Mouse (Mus musculus) right cerebral cortex, adult 18-20 months (tissue): Measurements from ENCODE around the gene Wwtr1.

Experiments
- DNase-seq: peaks from one replicate; pipeline ENCODE4 v3.0.0; 2022; ENCODE audit warnings: mixed read lengths

The Wwtr1 gene

DNA sequence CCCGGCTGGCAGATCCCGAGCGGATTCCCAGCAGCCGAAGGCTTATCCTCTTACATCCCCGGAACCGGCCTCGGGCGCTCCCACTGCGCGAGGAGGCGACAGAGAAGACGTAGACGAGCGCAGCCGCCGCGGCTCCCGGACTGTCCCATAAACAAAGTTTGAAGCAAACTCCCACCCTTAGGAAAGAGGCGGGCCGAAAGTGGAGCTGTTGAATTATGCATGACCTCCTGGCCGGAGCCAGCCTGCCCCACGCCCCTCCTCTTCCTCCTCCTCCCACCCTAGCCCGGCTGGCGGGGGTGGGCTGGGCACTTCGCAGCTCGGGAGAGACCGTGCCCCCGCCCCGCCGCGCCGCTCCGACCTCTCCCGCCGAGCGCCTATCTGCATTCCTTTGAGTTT, at the start of gene Wwtr1:
TSS of gene Wwtr1 (minus strand) at position 251 of the 396 bp plus-strand sequence.
- peak; percentile 57 for DNase-seq

DNA sequence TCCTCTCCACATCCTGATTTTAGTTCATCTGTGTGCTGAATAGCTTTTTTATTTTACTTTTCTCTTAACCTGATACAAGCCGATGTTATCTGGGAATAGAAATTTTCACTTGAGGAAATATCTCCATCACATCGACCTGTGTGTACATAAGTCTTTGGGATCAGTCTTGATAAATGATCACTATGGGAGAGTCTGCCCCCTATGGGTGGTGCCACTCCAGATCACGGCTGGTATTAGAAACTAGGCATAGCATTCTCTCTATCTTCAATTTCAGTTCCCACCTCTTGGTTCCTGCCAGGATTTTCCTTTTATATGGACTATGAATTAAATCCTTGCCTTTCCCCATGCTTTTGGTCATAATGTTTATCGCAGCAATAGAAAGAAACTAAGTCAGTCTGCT, 44.0 kb upstream of the Wwtr1 start:
- peak; percentile 6 for DNase-seq

DNA sequence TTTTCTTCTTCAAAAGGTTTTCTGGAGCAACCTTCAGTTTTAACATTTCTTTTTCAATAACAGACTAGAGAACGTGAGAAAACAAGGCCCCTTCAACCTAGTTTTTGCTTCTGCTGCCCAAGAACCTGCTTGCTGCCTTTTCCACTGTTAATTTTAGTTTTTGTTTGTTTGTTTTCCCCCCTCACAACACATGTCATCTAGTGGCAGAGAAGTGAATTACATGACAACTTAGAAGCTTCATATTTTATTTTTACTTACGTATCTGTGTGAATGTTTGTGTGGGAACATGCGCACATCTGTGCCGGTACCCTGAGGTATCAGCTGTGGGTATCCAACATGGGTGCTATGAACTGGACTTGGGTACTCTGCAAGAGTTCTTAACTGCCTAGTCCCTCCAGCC, 39.9 kb upstream of the Wwtr1 start:
- DNase-seq = no peak

DNA sequence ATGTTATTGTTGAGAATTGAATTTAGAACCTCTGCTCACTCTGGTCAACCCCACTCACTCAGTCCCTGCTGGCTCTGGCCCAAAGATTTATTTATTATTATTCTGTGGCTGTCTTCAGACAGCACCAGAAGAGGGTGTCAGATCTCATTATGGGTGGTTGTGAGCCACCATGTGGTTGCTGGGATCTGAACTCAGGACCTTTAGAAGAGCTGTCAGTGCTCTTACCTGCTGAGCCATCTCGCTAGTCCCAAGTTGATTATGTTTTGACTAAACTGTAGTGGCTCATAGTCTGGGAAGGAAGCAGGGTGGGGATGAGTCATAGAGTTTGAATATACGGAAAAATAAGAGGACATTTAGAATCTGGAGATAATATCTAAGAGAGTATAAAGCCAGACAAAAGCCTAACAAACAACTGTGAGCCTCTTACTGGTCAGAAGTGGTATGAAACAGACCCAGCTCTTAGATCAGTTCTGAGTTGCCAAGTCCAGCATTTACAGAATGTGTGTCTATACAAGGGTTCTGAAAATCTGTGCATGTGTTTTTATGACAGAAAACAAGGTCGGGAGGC, 36.8 kb upstream of the Wwtr1 start:
- no peak for DNase-seq

DNA sequence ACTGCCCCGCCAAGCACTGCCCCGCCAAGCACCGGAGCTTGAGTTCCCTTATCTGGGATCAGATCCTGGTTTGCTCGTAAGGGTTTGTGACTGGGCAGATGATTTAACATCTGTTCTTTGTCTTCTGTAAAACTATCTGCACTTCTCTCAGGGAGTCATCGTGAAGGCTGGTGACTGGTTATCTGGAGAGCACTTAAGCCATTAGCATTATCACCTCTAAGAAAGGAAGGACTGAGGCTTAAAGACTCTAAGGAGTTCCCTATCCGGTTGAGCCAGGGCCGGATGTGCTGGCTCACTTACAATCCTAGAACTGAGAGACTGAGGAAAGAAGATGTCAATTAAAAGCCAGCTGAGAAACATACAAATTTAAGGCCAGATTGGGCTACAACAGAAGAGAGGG, 36.1 kb upstream of the Wwtr1 start:
- DNase-seq = no peak

DNA sequence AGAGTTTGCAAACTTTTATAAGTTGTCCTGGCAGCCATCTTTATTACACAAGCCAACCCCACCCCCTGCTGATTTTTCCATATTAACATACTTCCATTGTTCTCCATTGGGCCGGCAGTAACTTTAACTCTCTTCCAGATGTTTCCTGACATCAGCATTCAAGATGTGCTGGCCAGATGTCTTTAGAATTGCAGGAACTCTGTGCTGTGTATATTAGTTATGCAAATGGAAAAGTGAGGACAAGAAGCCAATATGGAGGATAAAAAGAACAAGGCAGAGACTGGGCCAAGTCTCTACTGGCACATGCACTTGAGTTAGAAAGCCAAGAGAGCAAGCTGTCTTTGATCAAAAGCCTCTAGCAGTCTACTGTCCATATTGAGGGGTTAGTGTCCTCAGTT, 28.9 kb upstream of the Wwtr1 start:
- DNase-seq = no peak

DNA sequence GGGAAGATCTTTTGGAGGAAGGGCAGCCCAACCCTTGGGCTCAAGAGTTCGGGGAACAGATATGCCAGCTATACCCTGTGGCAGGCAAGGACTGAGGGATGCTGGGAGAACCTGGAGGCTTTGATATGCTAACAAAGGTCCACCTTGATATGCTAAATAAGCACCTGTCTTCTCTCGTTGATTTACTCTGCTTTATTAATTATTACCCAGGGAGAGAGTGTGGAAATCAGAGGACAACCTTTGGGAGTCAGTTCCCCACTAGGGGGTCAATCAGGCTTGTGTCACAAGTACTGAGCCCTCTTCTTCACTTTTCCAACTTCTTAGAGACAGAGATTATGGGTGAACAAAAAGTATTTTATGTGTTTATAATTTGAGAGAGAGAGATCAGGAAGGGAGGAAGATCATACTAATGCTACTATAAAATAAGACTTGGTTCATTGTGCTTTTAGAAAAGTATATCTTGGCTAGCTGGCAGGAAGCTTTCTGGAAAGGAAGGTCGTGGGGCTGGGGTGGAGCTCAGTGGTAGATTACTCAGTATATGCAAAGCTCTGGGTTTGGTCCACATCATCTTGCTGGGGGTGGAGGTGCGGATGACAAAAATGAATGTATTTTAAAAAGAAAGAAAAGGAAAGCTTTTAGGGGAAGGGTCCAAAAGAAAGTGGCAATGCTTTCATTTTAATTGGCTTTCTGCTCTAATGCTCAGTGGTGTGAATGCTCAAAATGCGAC, 28.3 kb upstream of the Wwtr1 start:
- no peak for DNase-seq

DNA sequence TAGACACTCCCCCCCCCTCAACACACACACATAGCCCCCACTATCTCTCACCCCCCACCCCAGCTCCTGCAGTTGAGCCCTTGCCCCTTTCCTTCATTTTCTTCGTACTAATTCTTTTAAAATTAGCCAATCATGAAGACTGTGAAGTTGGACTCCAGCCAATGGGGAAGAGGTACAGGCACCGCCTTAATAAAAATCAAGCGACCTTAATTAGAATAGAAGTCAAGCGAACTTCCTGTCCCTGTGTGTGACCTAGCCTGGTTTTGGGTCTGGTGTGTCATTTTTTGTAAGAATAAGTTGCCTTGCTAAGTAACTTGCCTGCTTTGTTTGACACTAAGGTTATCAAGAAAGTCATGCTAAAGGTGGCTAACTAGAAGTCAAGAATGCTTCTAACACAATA, 26.9 kb upstream of the Wwtr1 start:
- DNase-seq = no peak

DNA sequence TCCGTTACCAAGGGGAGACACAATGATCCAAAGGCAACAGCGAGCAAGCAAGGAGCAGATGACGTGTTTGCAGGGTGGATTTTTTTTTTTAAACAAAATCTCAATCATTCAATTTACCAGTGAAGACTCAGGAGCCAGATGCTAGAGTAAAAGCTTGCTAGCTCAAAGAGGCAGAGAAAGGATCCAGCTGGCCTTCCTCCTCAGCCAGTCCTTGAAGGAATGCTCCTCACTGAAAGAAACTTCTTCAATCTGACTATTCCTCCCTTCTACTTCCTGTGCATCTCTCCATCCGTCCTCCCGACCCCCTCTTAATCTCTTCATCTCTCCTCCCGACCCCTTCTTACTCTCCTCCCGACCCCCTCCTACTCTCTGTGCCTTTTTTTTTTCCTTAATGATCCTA, 20.9 kb upstream of the Wwtr1 start:
- no peak for DNase-seq

DNA sequence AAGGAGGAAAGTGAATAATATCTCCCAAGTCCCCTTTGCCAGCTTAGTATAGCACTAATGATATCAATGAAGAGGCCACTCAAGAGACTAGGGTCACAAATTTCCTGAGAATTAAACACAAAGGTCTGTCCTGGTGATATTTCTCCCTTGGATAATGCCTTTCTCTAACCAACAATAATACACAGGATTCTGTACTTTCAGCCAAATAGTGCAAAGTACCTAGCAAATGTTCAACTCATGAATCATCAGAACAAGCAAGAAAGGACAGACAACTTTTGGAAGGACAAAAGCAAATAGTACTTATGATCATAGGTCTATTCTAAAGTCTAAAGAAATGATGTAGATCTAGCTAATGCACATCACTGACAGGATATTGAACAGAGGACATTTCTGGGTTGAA, 19.8 kb upstream of the Wwtr1 start:
- no peak for DNase-seq

DNA sequence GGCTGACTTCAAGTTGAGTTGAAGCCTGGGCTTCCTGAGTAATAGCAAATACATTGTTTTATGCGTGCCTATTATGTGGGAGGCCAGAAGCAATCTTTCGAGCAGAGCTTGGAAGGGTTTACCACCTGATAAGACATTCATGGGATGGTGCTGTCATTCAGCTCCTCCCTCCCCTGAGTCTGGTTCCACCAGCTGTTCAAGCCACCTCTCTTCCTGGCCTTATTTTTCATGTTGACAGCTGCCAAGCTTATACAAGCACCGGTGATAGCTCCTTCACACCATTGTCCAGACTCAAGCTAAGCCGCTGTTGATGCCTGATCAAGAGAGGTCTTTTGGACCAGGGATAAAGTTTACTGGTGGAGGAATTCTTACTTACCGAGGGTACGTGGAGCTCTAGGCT, 10.3 kb upstream of the Wwtr1 start:
- no peak for DNase-seq

DNA sequence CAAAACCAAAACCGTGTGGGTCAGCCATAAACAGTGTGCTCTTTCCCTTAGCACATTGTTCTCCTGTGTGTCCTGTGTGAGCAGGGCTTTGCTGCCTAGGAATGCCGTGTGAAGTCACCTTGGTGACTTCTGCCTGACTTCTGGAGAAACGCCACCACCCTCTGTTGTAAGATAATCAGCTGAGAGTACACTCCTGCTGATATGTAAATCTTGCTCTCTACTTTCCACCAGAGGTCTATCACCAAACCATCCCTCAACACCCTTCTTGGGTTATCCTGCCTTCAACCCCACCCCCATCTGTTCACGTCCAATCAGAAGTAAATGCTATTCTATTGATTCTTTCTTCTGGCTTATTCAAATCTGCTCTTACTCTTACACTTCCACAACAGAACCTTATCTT, 7.8 kb upstream of the Wwtr1 start:
- DNase-seq = no peak

DNA sequence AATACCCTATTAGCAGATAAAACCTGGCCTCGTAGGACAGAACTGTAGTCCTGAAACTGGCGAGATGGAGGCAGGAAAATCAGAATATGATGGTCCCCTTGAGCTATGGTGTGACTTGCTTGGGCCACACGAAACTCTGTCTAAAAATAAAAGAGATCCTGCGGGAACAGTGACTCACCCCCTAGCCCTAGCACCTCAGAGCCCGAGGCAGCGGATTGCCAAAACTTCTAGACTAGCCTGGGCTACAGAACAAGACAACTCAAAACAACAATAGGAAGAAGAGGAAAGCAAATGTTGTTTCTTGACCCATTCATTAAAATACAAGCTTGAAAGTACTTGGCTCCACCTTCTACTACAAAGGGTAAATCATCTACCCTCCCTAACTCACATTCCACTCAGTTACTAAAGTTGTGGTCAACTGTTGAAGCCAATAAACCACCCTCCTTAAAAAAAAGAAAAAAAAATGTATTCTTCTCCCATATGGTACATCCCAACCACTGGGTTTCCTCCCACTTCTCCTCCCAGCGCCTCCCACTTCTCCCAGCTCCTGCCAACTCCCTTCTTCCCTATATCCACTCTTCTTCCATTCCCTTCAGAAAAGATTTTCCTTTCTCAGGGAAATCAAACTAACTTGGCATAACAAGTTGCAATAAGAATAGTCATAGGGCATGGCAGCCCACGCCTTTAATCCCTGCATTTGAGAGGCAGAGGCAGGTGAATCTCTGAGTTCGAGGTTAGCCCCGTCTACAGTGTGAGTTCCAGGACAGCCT, 4.9 kb upstream of the Wwtr1 start:
- DNase-seq = no peak

DNA sequence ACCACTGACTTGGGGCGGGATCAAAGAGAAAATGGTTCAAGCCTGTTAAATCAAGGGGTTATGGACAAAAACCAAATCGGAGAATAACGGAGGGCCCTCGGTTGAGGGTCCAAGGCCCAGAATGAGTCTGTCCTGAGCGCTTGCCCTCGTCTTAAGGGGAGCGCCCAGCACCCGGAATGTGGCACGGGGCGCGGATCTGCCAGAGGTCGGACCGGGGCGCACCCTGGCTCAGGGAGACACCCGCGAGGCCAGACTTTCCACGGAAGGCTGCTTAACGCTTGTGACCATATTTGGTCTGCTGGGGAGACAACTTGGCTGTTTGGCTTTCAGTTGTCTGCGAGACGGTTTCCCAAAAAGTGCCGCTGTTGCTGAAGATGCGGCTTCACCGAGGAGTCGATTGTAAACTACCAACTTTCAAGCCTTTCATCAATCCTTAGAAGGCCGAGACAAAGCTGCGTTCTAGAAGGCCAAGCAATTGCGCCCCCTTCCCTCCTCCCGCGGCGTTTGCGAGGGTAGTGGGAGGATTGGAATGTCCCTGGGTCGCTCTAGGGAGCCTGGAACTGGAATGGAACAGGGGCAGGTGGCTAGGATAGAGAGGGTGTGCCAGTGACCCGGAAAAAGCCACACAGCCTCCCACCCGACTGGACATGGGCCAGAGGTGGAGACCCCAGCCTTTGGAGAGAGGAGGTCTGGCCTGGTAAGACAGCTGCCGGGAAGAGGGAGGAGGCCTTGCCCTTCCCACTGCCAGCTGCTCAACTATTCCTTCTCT, 530 bp upstream of the Wwtr1 start:
- DNase-seq = peak; percentile 17

DNA sequence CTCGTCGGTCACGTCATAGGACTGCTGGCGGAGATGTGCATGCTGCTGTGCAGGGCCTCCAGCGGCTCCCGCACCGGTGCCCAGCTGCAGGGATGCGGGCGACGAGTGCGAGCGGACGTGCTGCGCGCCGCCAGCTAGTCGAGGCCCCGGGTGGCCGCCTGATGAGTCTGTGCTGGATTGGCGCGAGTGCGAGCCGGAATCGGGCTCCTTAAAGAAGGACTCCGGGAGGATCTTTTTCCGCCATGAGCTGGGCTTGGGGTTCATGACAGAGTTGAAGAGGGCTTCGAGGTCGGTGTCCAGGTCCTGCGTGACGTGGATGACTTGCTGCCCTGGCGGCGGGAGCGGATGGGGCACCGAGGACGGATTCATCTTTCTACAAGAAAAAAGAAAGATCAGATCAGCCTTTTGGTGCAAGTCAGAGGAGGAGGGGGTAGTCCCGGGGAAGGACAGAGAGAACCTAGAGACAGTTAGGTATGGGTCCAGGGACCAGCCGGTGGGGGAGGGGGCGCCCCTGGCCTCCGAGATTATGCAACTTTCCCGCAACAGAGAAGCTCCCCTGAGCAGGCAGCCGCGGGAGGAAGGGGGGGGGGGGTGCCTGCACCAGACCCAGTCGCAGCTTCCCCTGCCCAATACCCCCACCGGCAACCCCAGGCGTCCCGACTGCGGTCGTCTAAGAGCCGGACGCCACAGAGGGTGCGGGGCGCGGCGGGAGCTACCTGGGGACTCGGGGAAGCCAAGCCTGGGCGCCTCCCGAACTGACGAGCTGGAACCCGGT, 638 bp downstream of the Wwtr1 start:
- peak; percentile 15 for DNase-seq

DNA sequence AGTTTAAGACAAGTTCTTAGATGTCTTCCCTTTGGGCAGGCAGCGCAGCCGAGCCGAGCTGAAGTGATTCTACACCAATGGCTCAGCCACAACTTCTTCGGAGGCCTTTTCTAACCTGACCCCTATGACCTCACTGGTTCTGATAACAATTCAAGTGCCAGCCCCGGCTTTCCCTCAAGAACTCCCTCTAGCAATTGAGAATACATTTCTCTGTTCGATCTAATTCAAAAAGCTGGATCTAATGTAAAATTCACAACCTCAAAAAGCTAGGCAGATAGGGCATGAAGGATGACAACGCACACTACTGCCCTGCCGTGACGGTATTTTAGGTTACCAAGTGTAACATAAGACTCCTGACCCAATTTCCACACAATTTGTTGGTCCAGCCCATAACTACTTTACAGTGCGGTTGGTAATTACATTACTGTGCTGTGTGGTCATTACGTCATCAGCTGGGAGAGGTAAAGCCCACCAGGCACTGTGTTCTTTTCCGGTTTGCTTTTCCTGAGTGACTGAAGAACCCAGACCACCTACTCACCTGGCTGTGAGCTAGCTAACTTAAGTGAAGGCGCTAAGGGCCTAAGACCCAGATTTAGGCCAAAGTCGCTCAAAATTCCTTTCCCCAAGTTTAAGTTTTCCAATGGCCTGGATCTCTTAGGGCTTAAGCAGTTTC, 1.7 kb downstream of the Wwtr1 start:
- no peak for DNase-seq

DNA sequence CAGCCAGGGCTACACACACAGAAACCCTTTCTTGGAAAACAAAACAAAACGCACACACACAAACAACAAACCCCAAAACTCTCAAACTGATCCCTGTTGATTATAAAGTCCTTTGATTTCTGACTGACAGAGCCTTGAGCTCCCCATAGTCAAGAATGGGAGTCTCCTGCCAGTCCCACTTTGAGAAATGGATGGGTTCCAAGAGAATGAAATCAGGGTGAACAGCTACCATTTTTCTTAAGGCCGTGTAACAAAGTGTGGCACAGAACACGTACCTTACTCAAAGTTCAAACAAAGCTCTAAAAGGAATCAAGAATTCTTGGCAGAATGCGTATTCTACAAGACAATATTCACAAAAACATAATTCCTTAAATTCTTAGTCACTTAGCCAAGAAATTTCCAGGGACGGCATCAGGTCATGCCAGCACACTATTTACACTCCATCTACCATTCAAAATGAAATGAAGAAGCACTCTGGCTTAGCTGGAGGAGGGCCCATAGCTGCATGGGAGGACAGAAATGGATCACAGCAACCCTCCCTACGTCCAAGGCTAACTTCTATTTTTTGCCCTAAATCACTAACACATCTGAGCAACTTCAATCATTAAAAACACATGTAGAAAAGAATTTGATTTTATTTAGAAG, 3.3 kb downstream of the Wwtr1 start:
- DNase-seq = no peak

DNA sequence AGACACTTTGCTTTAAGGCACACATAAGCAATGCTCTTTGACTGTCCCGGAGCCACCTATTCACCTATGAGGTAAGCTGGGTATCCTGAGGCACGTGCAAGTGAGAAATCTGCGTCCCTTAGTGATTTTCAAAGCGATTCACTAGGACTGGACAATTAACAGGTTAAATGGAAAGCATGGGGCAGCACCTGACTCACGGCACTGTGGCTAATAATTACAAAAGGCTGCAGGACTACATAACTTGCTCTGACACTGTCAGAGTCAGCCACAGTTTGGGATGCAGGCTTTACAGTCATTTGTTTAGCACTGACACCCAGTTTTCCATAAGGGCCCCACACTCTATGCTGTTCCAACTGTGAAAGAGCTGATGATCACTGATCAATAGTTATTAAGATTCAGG, 9.1 kb downstream of the Wwtr1 start:
- DNase-seq = no peak

DNA sequence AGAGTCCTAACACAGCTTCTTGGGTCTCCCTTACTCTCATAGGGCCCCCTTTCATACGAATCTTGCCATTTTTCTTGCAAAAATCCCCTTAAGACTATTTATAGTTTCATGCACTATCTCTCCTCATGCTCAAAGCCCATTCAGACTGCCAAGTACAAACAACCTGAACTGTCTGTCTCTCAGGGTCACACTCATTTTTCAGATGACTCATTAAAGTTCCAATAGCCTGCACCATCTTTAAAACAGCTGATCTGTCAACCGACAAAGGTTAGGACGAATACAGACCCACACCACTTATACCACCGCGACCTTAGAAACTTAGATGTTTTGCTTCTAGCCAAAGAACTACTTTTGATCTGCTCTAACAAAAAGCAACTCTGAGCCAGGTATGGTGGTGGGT, 12.1 kb downstream of the Wwtr1 start:
- DNase-seq = no peak

DNA sequence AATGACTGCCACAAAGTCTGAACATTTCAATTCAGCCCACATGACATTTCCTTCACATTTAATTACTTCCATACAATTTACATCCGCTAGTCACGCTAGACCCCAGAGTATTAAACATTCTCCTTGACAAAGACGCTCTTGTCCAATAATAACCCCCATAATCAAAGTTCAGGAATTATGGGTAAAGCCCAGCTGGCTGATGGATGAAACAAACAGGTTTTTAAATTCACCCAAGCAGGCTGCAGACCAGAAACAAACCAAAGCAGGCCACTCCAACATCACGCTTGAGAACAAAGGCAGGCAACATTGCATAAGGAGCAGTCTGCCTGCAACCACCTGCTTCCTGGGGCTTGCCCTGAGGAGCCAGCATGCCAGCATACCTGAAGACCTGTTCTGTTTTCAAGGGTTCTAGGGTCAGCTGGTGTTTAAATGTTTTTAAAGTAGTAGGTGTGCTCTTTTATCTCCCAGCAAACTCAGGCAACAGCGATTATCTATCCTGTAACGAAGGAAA, 12.7 kb downstream of the Wwtr1 start:
- no peak for DNase-seq

DNA sequence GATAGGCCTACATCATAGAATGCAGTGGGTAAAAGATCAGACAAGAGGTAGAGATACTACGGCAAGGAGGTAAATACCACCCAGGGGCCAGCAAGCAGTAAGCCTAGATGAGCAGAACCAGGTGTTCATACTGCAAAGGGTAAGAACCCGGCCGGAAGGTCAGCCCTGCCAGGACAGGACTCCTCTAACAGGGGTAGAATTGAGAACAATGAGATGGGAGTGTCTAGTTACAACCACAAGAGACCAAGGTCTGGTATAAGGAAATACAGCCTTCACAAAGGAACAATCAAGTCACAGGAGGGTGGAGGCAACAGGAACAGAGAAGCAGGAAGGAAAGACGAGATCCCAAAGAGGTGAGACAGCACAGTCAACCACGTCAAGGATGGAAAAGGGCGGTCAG, 16.9 kb downstream of the Wwtr1 start:
- DNase-seq = no peak
